Mouse (Mus musculus): ENCODE data around the gene Cds2. TPM values are rescaled to one million over a fixed set of nuclear protein-coding genes. Genes with fewer than 3 reads are reported as not detected.
A peak's percentile ranks its signal among the peaks of the same experiment; 100 is the strongest.
"Not testable (repeated sequence)": the region's sequence is repeated elsewhere in the genome, so short reads cannot be mapped to it uniquely, and the experiment has no call there.

Gene Cds2
- polyA plus RNA-seq, 1 experiment from 2014 or later = 28.7 TPM

- no peaks in the 10 kb centered on the region for H3K9me3 ChIP-seq (ENCODE audit: control insufficient read depth, low read length)
- H3K4me2 ChIP-seq (ENCODE audit: low read depth, low read length, severe bottlenecking) = peak overlapping the region; percentile 19; the same call in 1 of the 2 replicates
- peak overlapping the region; percentile 64 for H3K27ac ChIP-seq (ENCODE audit: low read depth, low read length)
- ATAC-seq (replicated peaks; ENCODE audit: low FRiP score) (peak; percentile 67), DNase-seq (ENCODE audit: low spot score) (peak; percentile 70)
- H3K9ac ChIP-seq (ENCODE audit: low read length) = no peak overlapping the region
- WGBS = 44% methylated on average over 15 of the region's 15 CpGs
- no peak overlapping the region for H3K4me3 ChIP-seq (ENCODE audit: low read depth, low read length)
- H3K27me3 ChIP-seq (ENCODE audit: control insufficient read depth, insufficient read depth, low read length) = no peaks in the 10 kb centered on the region
- no peaks in the 10 kb centered on the region for H3K36me3 ChIP-seq (ENCODE audit: control insufficient read depth, insufficient read depth, low read length)
- H3K4me1 ChIP-seq (replicated peaks; ENCODE audit: control insufficient read depth, insufficient read depth, low read length) = peaks cover 15% of the 10 kb centered on the region
Measured at GRCm38 (mm10) chr2:132283236-132284070, 20.5 kb downstream of the Cds2 start.

- H3K27ac ChIP-seq (ENCODE audit: low read depth, low read length) = 0 out of 2 replicates have a peak overlapping the region, but pooled peaks have one; percentile 6
- H3K4me1 ChIP-seq (replicated peaks; ENCODE audit: control insufficient read depth, insufficient read depth, low read length) = peaks cover 15% of the 10 kb centered on the region
- H3K9ac ChIP-seq (ENCODE audit: low read length) = no peak overlapping the region
- DNase-seq (ENCODE audit: low spot score) (peak; percentile 57), ATAC-seq (replicated peaks; ENCODE audit: low FRiP score) (no peak)
- no peaks in the 10 kb centered on the region for H3K36me3 ChIP-seq (ENCODE audit: control insufficient read depth, insufficient read depth, low read length)
- H3K4me3 ChIP-seq (ENCODE audit: low read depth, low read length) = no peak overlapping the region
- WGBS = 85% methylated on average over 12 of the region's 12 CpGs
- no peaks in the 10 kb centered on the region for H3K9me3 ChIP-seq (ENCODE audit: control insufficient read depth, low read length)
- H3K27me3 ChIP-seq (ENCODE audit: control insufficient read depth, insufficient read depth, low read length) = no peaks in the 10 kb centered on the region
- no peak overlapping the region for H3K4me2 ChIP-seq (ENCODE audit: low read depth, low read length, severe bottlenecking)
Measured at GRCm38 (mm10) chr2:132284492-132285139, 21.7 kb downstream of the Cds2 start.

- ATAC-seq (replicated peaks; ENCODE audit: low FRiP score); H3K27me3 ChIP-seq (ENCODE audit: control insufficient read depth, insufficient read depth, low read length); H3K9me3 ChIP-seq (ENCODE audit: control insufficient read depth, low read length); H3K4me2 ChIP-seq (ENCODE audit: low read depth, low read length, severe bottlenecking); H3K36me3 ChIP-seq (ENCODE audit: control insufficient read depth, insufficient read depth, low read length); H3K27ac ChIP-seq (ENCODE audit: low read depth, low read length); DNase-seq (ENCODE audit: low spot score); H3K4me3 ChIP-seq (ENCODE audit: low read depth, low read length); H3K9ac ChIP-seq (ENCODE audit: low read length): not testable (repeated sequence)
- WGBS = 92% methylated on average over 5 of the region's 5 CpGs
- H3K4me1 ChIP-seq (replicated peaks; ENCODE audit: control insufficient read depth, insufficient read depth, low read length) = peaks cover 15% of the 10 kb centered on the region
Measured at GRCm38 (mm10) chr2:132285722-132286121, 22.8 kb downstream of the Cds2 start.

- peaks cover 15% of the 10 kb centered on the region for H3K4me1 ChIP-seq (replicated peaks; ENCODE audit: control insufficient read depth, insufficient read depth, low read length)
- H3K9ac ChIP-seq (ENCODE audit: low read length) = no peak overlapping the region
- no peaks in the 10 kb centered on the region for H3K27me3 ChIP-seq (ENCODE audit: control insufficient read depth, insufficient read depth, low read length)
- no peak overlapping the region for H3K4me2 ChIP-seq (ENCODE audit: low read depth, low read length, severe bottlenecking)
- H3K4me3 ChIP-seq (ENCODE audit: low read depth, low read length) = no peak overlapping the region
- DNase-seq (ENCODE audit: low spot score) (no peak), ATAC-seq (replicated peaks; ENCODE audit: low FRiP score) (no peak)
- no peak overlapping the region for H3K27ac ChIP-seq (ENCODE audit: low read depth, low read length)
- WGBS = 86% methylated on average over 9 of the region's 9 CpGs
- no peaks in the 10 kb centered on the region for H3K9me3 ChIP-seq (ENCODE audit: control insufficient read depth, low read length)
- no peaks in the 10 kb centered on the region for H3K36me3 ChIP-seq (ENCODE audit: control insufficient read depth, insufficient read depth, low read length)
Measured at GRCm38 (mm10) chr2:132286376-132287076, 23.6 kb downstream of the Cds2 start.

GRCm38 (mm10) chr2:132289213-132289612 is 26.3 kb downstream of the Cds2 start:
- H3K4me3 ChIP-seq (ENCODE audit: low read depth, low read length); H3K9ac ChIP-seq (ENCODE audit: low read length); ATAC-seq (replicated peaks; ENCODE audit: low FRiP score); H3K27me3 ChIP-seq (ENCODE audit: control insufficient read depth, insufficient read depth, low read length); H3K4me2 ChIP-seq (ENCODE audit: low read depth, low read length, severe bottlenecking); H3K27ac ChIP-seq (ENCODE audit: low read depth, low read length); H3K4me1 ChIP-seq (replicated peaks; ENCODE audit: control insufficient read depth, insufficient read depth, low read length); DNase-seq (ENCODE audit: low spot score); H3K36me3 ChIP-seq (ENCODE audit: control insufficient read depth, insufficient read depth, low read length); H3K9me3 ChIP-seq (ENCODE audit: control insufficient read depth, low read length): not testable (repeated sequence)
- 92% methylated on average over 5 of the region's 7 CpGs for WGBS

GRCm38 (mm10) chr2:132290808-132291207 is 27.9 kb downstream of the Cds2 start:
- H3K4me1 ChIP-seq (replicated peaks; ENCODE audit: control insufficient read depth, insufficient read depth, low read length) = peaks cover 5% of the 10 kb centered on the region; the same call in 1 of the 2 replicates
- H3K4me2 ChIP-seq (ENCODE audit: low read depth, low read length, severe bottlenecking) = no peak overlapping the region
- ATAC-seq (replicated peaks; ENCODE audit: low FRiP score) = no peak
- no peak overlapping the region for H3K4me3 ChIP-seq (ENCODE audit: low read depth, low read length)
- DNase-seq (ENCODE audit: low spot score) = no peak
- 81% methylated on average over 6 of the region's 6 CpGs for WGBS
- no peak overlapping the region for H3K9ac ChIP-seq (ENCODE audit: low read length)
- no peaks in the 10 kb centered on the region for H3K9me3 ChIP-seq (ENCODE audit: control insufficient read depth, low read length)
- peaks cover 2% of the 10 kb centered on the region; the same call in 1 of the 2 replicates for H3K36me3 ChIP-seq (ENCODE audit: control insufficient read depth, insufficient read depth, low read length)
- no peak overlapping the region for H3K27ac ChIP-seq (ENCODE audit: low read depth, low read length)
- no peaks in the 10 kb centered on the region for H3K27me3 ChIP-seq (ENCODE audit: control insufficient read depth, insufficient read depth, low read length)

GRCm38 (mm10) chr2:132291265-132291664 is 28.3 kb downstream of the Cds2 start:
- no peak for DNase-seq (ENCODE audit: low spot score)
- H3K27ac ChIP-seq (ENCODE audit: low read depth, low read length) = no peak overlapping the region
- peaks cover 2% of the 10 kb centered on the region; the same call in 1 of the 2 replicates for H3K36me3 ChIP-seq (ENCODE audit: control insufficient read depth, insufficient read depth, low read length)
- H3K4me1 ChIP-seq (replicated peaks; ENCODE audit: control insufficient read depth, insufficient read depth, low read length) = peaks cover 5% of the 10 kb centered on the region; the same call in 1 of the 2 replicates
- H3K9ac ChIP-seq (ENCODE audit: low read length) = no peak overlapping the region
- H3K27me3 ChIP-seq (ENCODE audit: control insufficient read depth, insufficient read depth, low read length) = no peaks in the 10 kb centered on the region
- no peak overlapping the region for H3K4me2 ChIP-seq (ENCODE audit: low read depth, low read length, severe bottlenecking)
- no peak overlapping the region for H3K4me3 ChIP-seq (ENCODE audit: low read depth, low read length)
- WGBS = 71% methylated on average over 3 of the region's 3 CpGs
- no peak for ATAC-seq (replicated peaks; ENCODE audit: low FRiP score)
- no peaks in the 10 kb centered on the region for H3K9me3 ChIP-seq (ENCODE audit: control insufficient read depth, low read length)

- ATAC-seq (replicated peaks; ENCODE audit: low FRiP score) (no peak; the same call in 1 of the 2 replicates), DNase-seq (ENCODE audit: low spot score) (no peak)
- no peak overlapping the region for H3K9ac ChIP-seq (ENCODE audit: low read length)
- 37% methylated on average over 4 of the region's 4 CpGs for WGBS
- H3K9me3 ChIP-seq (ENCODE audit: control insufficient read depth, low read length) = no peaks in the 10 kb centered on the region
- peaks cover 5% of the 10 kb centered on the region; the same call in 1 of the 2 replicates for H3K4me1 ChIP-seq (replicated peaks; ENCODE audit: control insufficient read depth, insufficient read depth, low read length)
- H3K27ac ChIP-seq (ENCODE audit: low read depth, low read length) = no peak overlapping the region
- peaks cover 2% of the 10 kb centered on the region; the same call in 1 of the 2 replicates for H3K36me3 ChIP-seq (ENCODE audit: control insufficient read depth, insufficient read depth, low read length)
- H3K4me2 ChIP-seq (ENCODE audit: low read depth, low read length, severe bottlenecking) = no peak overlapping the region
- no peak overlapping the region for H3K4me3 ChIP-seq (ENCODE audit: low read depth, low read length)
- no peaks in the 10 kb centered on the region for H3K27me3 ChIP-seq (ENCODE audit: control insufficient read depth, insufficient read depth, low read length)
Measured at GRCm38 (mm10) chr2:132292083-132292482, 29.1 kb downstream of the Cds2 start.
